Mouse (Mus musculus) left cerebral cortex, postnatal 25 days (tissue): ENCODE data around the gene Apbb2. TPM values are rescaled to one million over a fixed set of nuclear protein-coding genes. Genes with fewer than 3 reads are reported as not detected.
A peak's percentile ranks its signal among the peaks of the same experiment; 100 is the strongest.

Experiments
- DNase-seq, 2 experiments: peaks; one replicate each; pipeline ENCODE4 v3.0.0; 2022; ENCODE audit warnings: low spot score in 2 of 2, mixed read lengths in 1 of 2
- intact Hi-C: fragments of 180-260 bp; cut with DNase I; formaldehyde crosslinking; loops from one replicate; pipeline ENCODE4 v1.15.1; 2025
- total RNA-seq, 2 experiments: library from RNA; stranded (reverse); gene quantifications; 2 replicates each; pipeline ENCODE4 v1.2.3; 2021

The Apbb2 gene
- total RNA-seq, 2 experiments from 2014 or later = 60.5 to 66.8 TPM

- intact Hi-C loops = no loop called here
- no peak for DNase-seq
Observed at GRCm38 (mm10) chr5:66445497-66445896, 173.1 kb downstream of the Apbb2 start.

DNA sequence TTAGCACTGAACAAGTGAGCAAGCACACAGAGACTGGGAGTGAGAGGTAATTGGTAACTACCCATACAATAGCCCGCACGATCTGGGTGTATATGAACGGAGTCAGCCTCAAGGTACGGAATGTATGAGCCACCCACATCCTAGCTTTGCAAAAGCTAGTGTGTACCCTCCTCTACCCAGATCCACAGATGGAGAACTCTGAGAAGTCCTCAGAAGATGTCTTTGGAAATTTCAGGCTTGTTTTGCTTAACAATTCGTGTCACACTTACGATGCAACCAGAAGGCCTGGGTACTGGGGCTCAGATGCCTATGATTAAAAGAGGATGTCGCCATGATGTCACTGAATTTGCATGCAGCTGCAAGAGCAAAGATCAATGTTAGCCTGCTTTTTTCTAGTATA lies 176.3 kb downstream of the Apbb2 start:
- intact Hi-C loops = no loop called here
- peak in 1 of 2 experiments; percentile 53 for DNase-seq

DNA sequence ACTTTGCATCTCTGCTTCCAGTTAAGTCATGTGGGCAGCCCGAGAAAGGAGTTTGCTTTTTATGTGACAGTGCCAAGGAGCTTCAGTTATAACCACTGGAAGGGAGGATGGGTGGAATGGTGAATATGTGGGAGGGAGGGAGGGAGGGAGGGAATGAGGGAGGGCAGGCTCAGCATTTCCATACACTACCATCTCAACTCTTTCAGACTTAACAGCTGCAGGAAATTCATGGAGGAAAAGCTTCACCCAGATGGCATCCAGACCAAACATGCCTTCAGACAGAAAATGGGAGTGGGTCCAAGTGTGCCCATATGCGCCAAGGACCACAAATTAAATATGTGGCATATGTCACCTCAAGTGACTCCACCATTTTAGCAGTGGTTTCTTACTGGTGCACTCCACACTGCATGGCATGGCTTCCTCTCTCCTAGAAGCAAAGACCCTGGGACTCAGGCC lies 181.8 kb downstream of the Apbb2 start:
- intact Hi-C loops = no loop called here

GRCm38 (mm10) chr5:66435158-66435557 lies 183.4 kb downstream of the Apbb2 start:
- DNase-seq = no peak
- intact Hi-C loops = no loop called here

More for the DNA sequence above, 181.8 kb downstream of the Apbb2 start:
- DNase-seq = peak in 1 of 2 experiments; percentile 71

DNA sequence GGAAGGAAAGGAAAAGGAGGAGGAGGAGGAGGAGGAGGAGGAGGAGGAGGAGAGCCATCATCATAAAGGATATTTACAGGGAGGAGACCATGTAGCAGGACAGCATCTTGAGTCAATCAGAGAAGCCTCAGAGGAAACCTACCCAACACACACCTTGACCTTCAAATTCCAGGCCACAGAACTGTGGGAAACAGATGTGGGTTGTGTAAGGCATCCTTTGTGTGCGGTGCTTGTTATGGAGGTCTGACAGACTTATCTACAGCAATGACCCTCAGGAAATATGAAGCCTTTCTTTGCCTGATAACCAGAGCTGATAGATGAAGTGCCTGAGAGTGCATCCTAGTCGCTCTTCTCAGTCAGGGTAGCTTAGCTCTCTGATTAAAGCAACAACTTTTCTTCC lies 189.5 kb downstream of the Apbb2 start:
- DNase-seq = no peak
- intact Hi-C loops = no loop called here

DNA sequence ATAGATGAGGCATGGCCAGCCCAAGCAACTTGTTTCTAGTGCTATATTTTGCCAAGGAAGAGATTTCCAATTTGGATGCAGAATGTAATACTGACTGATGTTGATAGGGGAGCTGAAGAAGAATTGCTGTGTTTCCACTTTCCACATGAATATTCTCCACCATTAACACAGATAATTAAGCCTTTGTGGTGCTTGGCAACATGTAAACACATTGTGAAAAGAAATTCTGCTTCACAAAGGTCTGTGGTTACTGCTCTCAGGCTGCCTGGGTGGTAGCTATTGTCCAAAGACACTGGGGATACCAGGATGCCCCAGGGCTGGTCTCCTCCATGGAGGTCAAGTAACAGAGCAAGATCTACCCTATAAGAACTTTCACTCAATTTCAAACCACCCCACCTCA lies 190.5 kb downstream of the Apbb2 start:
- no peak for DNase-seq
- intact Hi-C loops = no loop called here

DNA sequence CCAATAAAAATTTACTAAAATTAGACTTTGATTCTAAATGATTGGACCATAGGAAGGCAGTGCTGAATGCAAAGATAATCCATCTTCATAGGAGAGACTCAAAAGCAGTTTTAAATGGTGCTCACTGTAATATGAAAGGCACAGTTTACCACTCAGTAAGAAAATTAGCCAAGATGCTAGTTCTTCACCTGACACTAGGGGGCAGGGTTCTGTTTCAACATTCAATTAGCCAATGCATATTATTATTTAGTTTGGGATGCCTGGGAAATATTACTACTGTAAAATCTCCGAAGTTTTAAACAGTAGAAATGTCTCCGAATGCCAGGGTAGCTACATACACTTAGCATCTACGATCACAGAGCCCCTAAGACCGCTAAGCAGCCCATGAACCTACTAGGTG lies 194.7 kb downstream of the Apbb2 start:
- peak; percentile 39 to 44 for DNase-seq
- intact Hi-C loops = loop anchor here (1.0 kb wide), 1 partner anchor 194 kb away; the partner anchor contains the start of gene Apbb2

- no peak for DNase-seq
- intact Hi-C loops = no loop called here
Observed at GRCm38 (mm10) chr5:66423466-66423865, 195.1 kb downstream of the Apbb2 start.

DNA sequence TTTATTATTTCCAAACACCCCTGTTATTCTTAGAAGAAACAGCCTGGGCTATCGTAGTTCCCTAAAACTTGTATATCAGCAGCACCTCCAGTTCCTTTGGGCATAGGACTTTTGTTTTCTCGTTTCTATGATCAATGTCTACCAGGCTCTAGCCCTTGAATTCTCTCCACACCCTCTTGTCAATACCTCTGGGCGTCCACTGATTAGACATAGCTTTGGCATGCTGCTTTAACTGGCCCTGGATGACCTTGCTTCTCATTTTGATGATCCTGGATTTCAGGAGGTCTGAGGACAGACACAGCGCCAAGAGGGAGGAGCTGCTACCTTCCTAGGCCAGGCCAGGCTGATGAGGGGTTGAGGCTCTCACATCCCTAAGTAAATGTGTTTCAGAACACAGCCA lies 196.6 kb downstream of the Apbb2 start:
- intact Hi-C loops = no loop called here

GRCm38 (mm10) chr5:66421230-66421629 lies 197.4 kb downstream of the Apbb2 start:
- DNase-seq = no peak
- intact Hi-C loops = no loop called here

More for the DNA sequence above, 196.6 kb downstream of the Apbb2 start:
- no peak for DNase-seq

DNA sequence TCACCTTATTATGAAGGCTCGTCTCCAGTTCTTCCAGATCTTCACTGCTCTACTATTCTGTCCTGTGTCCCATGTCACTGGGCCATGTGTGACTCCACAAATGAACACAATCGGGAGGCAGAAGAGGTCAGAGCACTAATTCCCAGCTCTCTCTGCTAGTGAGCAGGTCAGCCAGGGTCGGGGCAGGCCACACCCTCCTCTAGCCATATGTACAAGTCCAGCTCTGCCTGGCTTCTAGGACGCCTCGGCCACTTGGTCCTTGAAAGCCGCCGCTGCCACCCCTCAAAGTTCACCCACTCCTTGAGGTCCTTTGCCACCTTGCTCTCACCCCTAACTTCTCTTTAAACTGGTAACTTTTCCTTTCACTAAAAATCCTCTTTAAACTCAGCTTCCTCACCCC lies 198.6 kb downstream of the Apbb2 start:
- DNase-seq = no peak
- intact Hi-C loops = no loop called here

DNA sequence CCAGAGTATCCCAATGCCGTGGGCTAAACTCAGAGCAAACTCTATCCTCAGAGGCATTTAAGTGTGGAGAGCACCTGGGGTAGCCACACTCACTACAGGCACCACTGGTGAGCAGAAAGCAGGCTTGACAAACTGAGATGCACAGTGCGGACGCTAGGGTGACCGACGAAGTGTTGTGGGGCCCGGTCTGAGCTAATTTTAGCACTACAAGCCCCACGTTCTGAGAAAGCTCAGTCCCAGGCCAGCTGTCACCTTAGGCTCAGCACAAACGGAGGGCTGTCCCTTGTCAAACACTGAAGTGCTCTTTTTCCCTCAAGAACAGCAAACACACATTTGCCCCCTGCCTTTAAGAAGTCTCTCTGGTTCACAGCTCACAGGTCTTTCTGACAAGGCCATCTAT lies 201.3 kb downstream of the Apbb2 start:
- no peak for DNase-seq
- intact Hi-C loops = no loop called here

- intact Hi-C loops = no loop called here
- DNase-seq = peak in 1 of 2 experiments; percentile 54
Observed at GRCm38 (mm10) chr5:66415700-66416543, 202.7 kb downstream of the Apbb2 start.

DNA sequence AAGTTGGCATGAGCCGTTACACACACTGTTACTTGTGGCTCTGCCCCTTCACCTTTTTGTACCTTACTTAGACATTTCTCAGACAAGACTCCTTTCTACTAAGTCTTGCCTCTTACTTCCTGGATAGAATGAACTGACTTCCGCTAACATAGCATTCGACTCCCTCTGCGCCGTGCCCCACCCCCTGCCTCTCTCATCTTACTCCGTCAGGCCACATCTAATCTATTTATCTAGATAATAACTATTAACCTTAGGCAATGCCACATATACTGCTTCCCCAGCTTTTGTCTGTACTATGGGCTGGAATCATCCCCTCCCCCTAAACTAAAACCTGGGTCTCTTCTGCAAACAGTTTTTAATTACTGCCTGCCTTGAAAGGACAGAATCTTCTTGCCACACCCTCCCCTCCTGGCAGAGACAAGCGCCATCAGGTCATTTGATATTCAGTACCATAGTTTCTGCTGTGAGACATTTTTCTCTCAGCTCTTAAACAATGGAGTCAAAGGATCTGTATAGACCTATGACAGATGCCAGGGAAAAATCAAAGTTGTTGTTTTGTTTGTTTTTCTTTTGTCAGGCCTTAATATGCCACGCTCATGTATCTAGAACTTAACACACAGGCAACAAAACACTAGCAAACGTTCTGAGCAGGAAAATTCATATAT lies 203.4 kb downstream of the Apbb2 start:
- intact Hi-C loops = no loop called here
- no peak for DNase-seq

DNA sequence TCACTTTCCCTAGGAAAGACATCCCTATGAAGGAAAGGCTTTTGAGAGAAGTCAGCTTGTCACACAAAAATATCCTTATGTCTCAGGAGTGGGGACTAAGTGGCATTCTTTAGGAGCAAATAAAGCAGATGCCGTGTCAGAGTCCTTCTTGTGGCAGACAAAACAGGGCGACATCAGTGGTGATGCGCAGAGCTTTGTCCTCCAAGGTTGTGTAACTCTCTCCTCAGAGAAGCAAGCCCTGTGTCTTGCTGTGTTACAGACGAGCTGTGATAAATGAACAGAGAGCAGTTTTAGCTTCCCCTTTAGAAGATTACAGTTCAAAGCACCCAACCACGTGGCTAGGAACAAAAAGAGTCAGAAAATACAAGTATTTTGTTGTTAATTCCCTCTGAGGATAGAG lies 205.2 kb downstream of the Apbb2 start:
- intact Hi-C loops = no loop called here

DNA sequence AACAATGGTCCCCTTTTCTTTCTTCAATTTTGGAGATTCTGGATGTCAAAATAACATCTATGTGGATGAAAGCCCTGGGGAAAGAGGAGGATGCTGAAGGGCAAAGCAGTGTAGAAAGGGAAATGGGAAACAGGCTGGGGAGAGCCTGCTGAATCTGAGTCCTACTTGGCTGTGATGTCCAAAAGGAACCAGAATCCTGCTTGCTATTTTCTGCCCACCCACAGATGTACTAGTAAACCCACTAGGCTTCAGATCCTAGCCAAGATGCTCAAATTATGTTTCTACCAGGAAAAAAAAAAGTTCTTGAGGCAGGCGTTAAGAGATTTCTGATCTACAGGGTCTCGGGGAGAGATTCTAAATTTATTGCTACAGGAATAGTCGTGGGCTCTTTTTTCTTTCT lies 205.8 kb downstream of the Apbb2 start:
- intact Hi-C loops = no loop called here
- DNase-seq = peak; percentile 25 to 86

More for the DNA sequence above, 205.2 kb downstream of the Apbb2 start:
- DNase-seq = peak in 1 of 2 experiments; percentile 30

- intact Hi-C loops = no loop called here
- DNase-seq = no peak
Observed at GRCm38 (mm10) chr5:66408546-66408945, 210.0 kb downstream of the Apbb2 start.

DNA sequence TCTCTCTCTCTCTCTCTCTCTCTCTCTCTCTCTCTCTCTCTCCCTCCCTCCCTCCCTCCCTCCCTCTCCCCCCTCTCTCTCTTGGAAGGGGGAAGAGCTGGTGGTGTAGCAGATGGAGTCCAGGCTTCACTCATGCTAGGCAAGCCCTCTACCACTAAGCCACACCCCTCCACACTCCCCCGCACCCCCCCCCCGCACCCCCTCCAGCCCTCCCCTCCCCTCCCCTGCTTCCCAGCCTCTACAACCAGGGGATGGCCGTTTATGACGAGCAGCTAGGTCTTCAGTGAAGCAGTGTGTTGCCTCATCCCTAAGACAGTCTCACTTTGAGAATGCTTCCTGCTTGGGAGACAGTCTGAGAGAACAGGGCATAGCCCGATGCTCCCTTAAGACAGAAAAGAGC lies 210.6 kb downstream of the Apbb2 start:
- no peak for DNase-seq
- intact Hi-C loops = no loop called here

GRCm38 (mm10) chr5:66406431-66406830 lies 212.2 kb downstream of the Apbb2 start:
- DNase-seq = no peak
- intact Hi-C loops = no loop called here

GRCm38 (mm10) chr5:66405731-66406399 lies 212.7 kb downstream of the Apbb2 start:
- DNase-seq = no peak
- intact Hi-C loops = no loop called here
